Mouse (Mus musculus): ENCODE results near the gene Ube2dnl1. TPM values are rescaled to one million over a fixed set of nuclear protein-coding genes. Genes with fewer than 3 reads are reported as not detected.

Gene Ube2dnl1
- 33.2 TPM for polyA plus RNA-seq (2014; fragmentation: Illumina TruSeq; extraction: RNeasy Lipid Tissue Mini Kit (QIAGEN cat#74804); ENCODE audit: low read depth, low replicate concordance)

DNA sequence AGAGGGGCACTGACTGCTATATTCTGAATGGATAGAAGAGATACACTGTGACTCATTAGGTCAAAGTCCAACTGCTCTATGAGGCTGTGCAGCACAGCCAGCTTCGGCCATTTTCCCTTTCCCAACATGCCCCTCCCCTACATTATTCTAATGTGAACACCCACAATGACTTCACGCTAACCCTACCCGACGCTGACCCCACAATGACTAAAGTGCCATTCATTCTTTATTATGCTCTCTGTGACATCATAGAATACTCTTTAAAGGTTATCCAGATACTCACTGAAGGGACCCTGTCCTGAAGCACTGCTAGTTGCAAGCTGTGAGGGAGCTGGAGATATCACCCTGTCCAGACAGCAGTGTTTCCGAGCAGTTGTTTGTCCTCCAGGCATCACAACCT, at the start of gene Ube2dnl1:
Ube2dnl1 (plus strand) TSS at position 301 of the 400 bp plus-strand sequence.

DNA sequence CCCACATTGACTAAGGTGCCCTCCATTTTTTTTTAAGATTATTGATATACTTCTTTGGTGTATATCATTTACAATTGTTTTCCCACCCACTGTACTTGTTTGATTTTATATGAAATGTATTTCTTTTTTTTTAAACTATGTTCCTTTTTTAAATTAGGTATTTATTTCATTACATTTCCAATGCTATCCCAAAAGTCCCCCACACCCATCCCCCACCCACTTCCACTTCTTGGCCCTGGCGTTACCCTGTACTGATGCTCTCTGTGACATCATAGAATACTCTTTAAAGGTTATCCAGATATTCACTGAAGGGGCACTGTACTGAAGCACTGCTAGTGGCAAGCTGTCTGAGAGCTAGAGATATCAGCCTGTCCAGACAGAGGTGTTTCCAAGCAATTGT, 2.5 kb downstream of the Ube2dnl1 start, which contains the start of gene Ube2dnl2:
Ube2dnl2 (plus strand) TSS at position 301 of the 400 bp plus-strand sequence.

Other genes starting within 250 kb of the Ube2dnl1 start
- gene Ube2dnl2, start 2.6 kb downstream of the Ube2dnl1 start, polyA plus RNA-seq (2014; fragmentation: Illumina TruSeq; extraction: RNeasy Lipid Tissue Mini Kit (QIAGEN cat#74804); ENCODE audit: low read depth, low replicate concordance): 25.5 TPM

Measured in testis, adult 10 weeks (tissue).